Mouse (Mus musculus): Measurements from ENCODE around the gene Pla2g2c. TPM values are rescaled to one million over a fixed set of nuclear protein-coding genes. Genes with fewer than 3 reads are reported as not detected.
A peak's percentile ranks its signal among the peaks of the same experiment; 100 is the strongest.

Pla2g2c gene
- total RNA-seq, 2 experiments from 2014 or later, result 0.10 TPM; not detected in 1

- intact Hi-C loops (cut with DNase I), result loop anchor here (10.0 kb wide), 1 partner anchor 88 kb away; no protein-coding TSS in a partner anchor
- no peak for DNase-seq
Measured at GRCm38 (mm10) chr4:138792599-138792998, 68.0 kb downstream of the Pla2g2c start.

- DNase-seq, result peak; percentile 54
- intact Hi-C loops (cut with DNase I), result loop anchor here (10.0 kb wide), 1 partner anchor 88 kb away; no protein-coding TSS in a partner anchor
Measured at GRCm38 (mm10) chr4:138793276-138793675, 68.7 kb downstream of the Pla2g2c start.

GRCm38 (mm10) chr4:138794344-138794743, 69.8 kb downstream of the Pla2g2c start:
- no peak for DNase-seq
- intact Hi-C loops (cut with DNase I), result loop anchor here (10.0 kb wide), 1 partner anchor 90 kb away; no protein-coding TSS in a partner anchor

Other genes starting within 250 kb of the Pla2g2c start
- gene Vwa5b1, start 88.9 kb upstream of the Pla2g2c start, total RNA-seq (2021), result 1 to 10 TPM; 1.3 to 2.4 TPM
- gene Ubxn10, start 12.4 kb downstream of the Pla2g2c start, total RNA-seq (2021), result 1 to 10 TPM; 1.4 to 1.7 TPM
- gene Pla2g2f, start 32.8 kb downstream of the Pla2g2c start, total RNA-seq (2021), result not detected
- not detected for gene Pla2g2d, start 50.9 kb downstream of the Pla2g2c start, total RNA-seq (2021)
- 1 to 10 TPM; 2.4 TPM for gene Pla2g5, start 138.7 kb downstream of the Pla2g2c start, total RNA-seq (2021)
- gene Gm13030, start 149.2 kb downstream of the Pla2g2c start, total RNA-seq (2021), result not detected
- not detected for gene Pla2g2e, start 153.2 kb downstream of the Pla2g2c start, total RNA-seq (2021)
- 10 to 100 TPM; 12.5 to 12.8 TPM for gene Otud3, start 189.2 kb downstream of the Pla2g2c start, total RNA-seq (2021)
- gene Rnf186, start 242.3 kb downstream of the Pla2g2c start, total RNA-seq (2021), result not detected
- gene Tmco4, start 248.1 kb downstream of the Pla2g2c start, total RNA-seq (2021), result 1 to 10 TPM in 1 of 2 experiments, under 1 TPM in 1; 0.74 to 1.4 TPM